Mouse (Mus musculus) liver, adult 2 months (tissue): ENCODE results near the gene Alkbh3. TPM values are rescaled to one million over a fixed set of nuclear protein-coding genes. Genes with fewer than 3 reads are reported as not detected.

Experiments used
- DNase-seq: peaks from one replicate; pipeline ENCODE4 v3.0.0-alpha.2; 2011; ENCODE audit warnings: low read depth, low spot score; ENCODE audit errors: extremely low read depth
- H3K27ac ChIP-seq: fragments of 200-500 bp; replicated peaks from 2 replicates; pipeline ENCODE4 v1.5.1; 2012; ENCODE audit warnings: low read depth, mild to moderate bottlenecking, control low read depth, inconsistent platforms, low read length; ENCODE audit not compliant: insufficient read depth
- H3K27me3 ChIP-seq: fragments of 200-500 bp; 2 replicates; pipeline ENCODE4 v1.6.1; 2012; ENCODE audit warnings: mild to moderate bottlenecking, moderate library complexity, low read length, inconsistent platforms; ENCODE audit not compliant: control insufficient read depth, insufficient read depth
- H3K36me3 ChIP-seq: fragments of 200-500 bp; 2 replicates; pipeline ENCODE4 v1.6.1; 2012; ENCODE audit warnings: low read length, inconsistent platforms; ENCODE audit not compliant: control insufficient read depth, insufficient read depth
- H3K4me1 ChIP-seq: fragments of 200-500 bp; 2 replicates; pipeline ENCODE4 v1.6.1; 2011; ENCODE audit warnings: low read length; ENCODE audit not compliant: control insufficient read depth, insufficient read depth
- H3K4me3 ChIP-seq: fragments of 200-500 bp; 2 replicates; pipeline ENCODE4 v1.5.1; 2011; ENCODE audit warnings: low read depth, mild to moderate bottlenecking, control low read depth, low read length, moderate library complexity; ENCODE audit not compliant: insufficient read depth
- H3K79me2 ChIP-seq: fragments of 200-500 bp; 2 replicates; pipeline ENCODE4 v1.6.1; 2012; ENCODE audit warnings: inconsistent platforms, mild to moderate bottlenecking, low read length, moderate library complexity; ENCODE audit not compliant: control insufficient read depth, insufficient read depth
- H3K9ac ChIP-seq: fragments of 200-500 bp; 2 replicates; pipeline ENCODE4 v1.6.1; 2012; ENCODE audit warnings: low read depth, mild to moderate bottlenecking, control low read depth, inconsistent platforms, low read length
- CTCF ChIP-seq: fragments of 200-500 bp; IDR thresholded peaks from 2 replicates; pipeline ENCODE4 v1.5.1; 2011; ENCODE audit warnings: low read depth, low read length, control low read depth
- POLR2A ChIP-seq: fragments of 200-500 bp; IDR thresholded peaks from 2 replicates; pipeline ENCODE4 v1.6.1; 2011; ENCODE audit warnings: low read length, control low read depth; ENCODE audit not compliant: insufficient read depth; ENCODE audit errors: extremely low read depth
- WGBS: fragments of 180-500 bp; shearing (Covaris S2); methylation state at CpG from one replicate; pipeline ENCODE4 v1.1.7; 2018; 5-methylcytosine and 5-hydroxymethylcytosine counted together
- polyA plus RNA-seq: library from polyadenylated mRNA; depleted of rRNA; stranded (reverse); fragments of >200 nt; gene quantifications from 2 replicates; pipeline ENCODE4 v1.2.3, GENCODE M21; 2012
- total RNA-seq: library from RNA; depleted of rRNA; stranded (reverse); fragments of >200 nt; gene quantifications from 2 replicates; pipeline ENCODE4 v1.2.3, GENCODE M21; 2014

The Alkbh3 gene
- total and polyA plus RNA-seq, 2 experiments = 24.9 to 33.6 TPM

GRCm38 (mm10) chr2:93963802-93964201, 46.8 kb downstream of the Alkbh3 start:
- no peaks in the 10 kb centered on the region; the same call in 1 of the 2 replicates for H3K4me1 ChIP-seq
- 75% methylated on average over 1 of the region's 1 CpGs for WGBS
- H3K79me2 ChIP-seq = no peaks in the 10 kb centered on the region
- DNase-seq = no peak
- H3K4me3 ChIP-seq = no peak overlapping the region
- no peak overlapping the region for H3K9ac ChIP-seq
- no peak for TF ChIP-seq POLR2A
- TF ChIP-seq CTCF = no peak
- H3K36me3 ChIP-seq = no peaks in the 10 kb centered on the region
- no peaks in the 10 kb centered on the region for H3K27me3 ChIP-seq
- no peak overlapping the region for H3K27ac ChIP-seq

GRCm38 (mm10) chr2:93961716-93962115, 48.9 kb downstream of the Alkbh3 start:
- DNase-seq = peak; percentile 32
- Histone ChIP-seq H3K4me3 (no peak overlapping the region), H3K27me3 (no peaks in the 10 kb centered on the region), H3K36me3 (no peaks in the 10 kb centered on the region), H3K79me2 (no peaks in the 10 kb centered on the region), H3K4me1 (no peaks in the 10 kb centered on the region; the same call in 1 of the 2 replicates), H3K27ac (peak overlapping the region; percentile 28), H3K9ac (no peak overlapping the region)
- TF ChIP-seq CTCF = no peak
- no peak for TF ChIP-seq POLR2A
- WGBS = 61% methylated on average over 8 of the region's 8 CpGs

- Histone ChIP-seq H3K36me3 (no peaks in the 10 kb centered on the region), H3K79me2 (no peaks in the 10 kb centered on the region), H3K9ac (no peak overlapping the region), H3K4me3 (no peak overlapping the region), H3K27me3 (peaks cover 5% of the 10 kb centered on the region; the same call in 1 of the 2 replicates), H3K27ac (no peak overlapping the region), H3K4me1 (no peaks in the 10 kb centered on the region; the same call in 1 of the 2 replicates)
- no peak for DNase-seq
- TF ChIP-seq POLR2A = no peak
- WGBS = 78% methylated on average over 8 of the region's 8 CpGs
Observed at GRCm38 (mm10) chr2:93959346-93959745, 51.3 kb downstream of the Alkbh3 start.

DNA sequence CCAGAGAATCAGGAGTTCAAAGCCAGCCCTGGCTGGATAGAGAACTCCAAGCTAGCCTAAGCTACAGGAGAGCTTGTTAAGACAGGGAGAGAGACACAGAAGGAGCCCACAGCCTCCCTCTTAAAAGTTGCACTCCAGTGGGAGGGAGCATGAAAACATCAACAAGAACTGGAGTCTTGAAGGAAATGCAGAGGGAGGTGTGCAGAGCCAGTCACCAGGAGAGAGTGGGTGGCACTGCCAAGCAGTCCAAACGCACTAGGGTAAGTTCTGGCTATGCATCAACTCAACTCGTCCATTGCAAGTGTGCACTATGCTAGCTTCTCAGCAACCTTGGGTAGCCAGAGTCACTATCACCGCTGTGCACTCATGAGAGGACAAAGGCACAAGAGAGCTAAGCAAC, 52.4 kb downstream of the Alkbh3 start:
- H3K79me2 ChIP-seq = no peaks in the 10 kb centered on the region
- TF ChIP-seq CTCF = no peak
- no peak for TF ChIP-seq POLR2A
- H3K27me3 ChIP-seq = peaks cover 6% of the 10 kb centered on the region; the same call in 1 of the 2 replicates
- H3K4me3 ChIP-seq = no peak overlapping the region
- 66% methylated on average over 3 of the region's 3 CpGs for WGBS
- no peak overlapping the region for H3K27ac ChIP-seq
- H3K9ac ChIP-seq = no peak overlapping the region
- no peak for DNase-seq
- no peaks in the 10 kb centered on the region; the same call in 1 of the 2 replicates for H3K4me1 ChIP-seq
- H3K36me3 ChIP-seq = no peaks in the 10 kb centered on the region

DNA sequence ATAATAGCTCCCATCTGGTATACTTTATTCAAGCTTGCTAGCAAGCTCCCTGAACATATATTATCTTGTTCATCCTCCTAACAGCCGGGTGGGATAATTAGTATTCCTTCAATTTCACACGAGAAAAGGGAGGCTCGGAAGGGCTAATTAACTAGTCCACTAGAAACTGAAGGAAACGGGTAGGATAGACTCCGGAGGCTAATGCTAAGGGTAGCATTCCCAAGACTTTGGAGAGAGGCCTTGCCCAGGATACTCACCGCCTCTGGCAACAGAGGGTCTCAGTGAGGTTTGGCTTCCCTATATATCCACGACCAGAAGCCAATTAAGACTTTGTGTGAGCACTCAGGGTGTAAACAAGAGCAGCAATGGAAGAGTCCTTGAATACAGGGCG, 52.8 kb downstream of the Alkbh3 start:
- H3K9ac ChIP-seq = no peak overlapping the region
- no peaks in the 10 kb centered on the region for H3K79me2 ChIP-seq
- peaks cover 6% of the 10 kb centered on the region; the same call in 1 of the 2 replicates for H3K27me3 ChIP-seq
- no peak overlapping the region for H3K27ac ChIP-seq
- H3K36me3 ChIP-seq = no peaks in the 10 kb centered on the region
- no peak for TF ChIP-seq CTCF
- no peak for TF ChIP-seq POLR2A
- no peaks in the 10 kb centered on the region; the same call in 1 of the 2 replicates for H3K4me1 ChIP-seq
- no peak overlapping the region for H3K4me3 ChIP-seq
- WGBS = 67% methylated on average over 8 of the region's 8 CpGs
- no peak for DNase-seq

GRCm38 (mm10) chr2:93956908-93957784, 53.5 kb downstream of the Alkbh3 start, which contains the start of gene Gm13889:
Gene Gm13889, minus strand, starts transcription at chr2:93957201.
- Histone ChIP-seq H3K36me3 (no peaks in the 10 kb centered on the region), H3K9ac (peak within 1 kb of the TSS; percentile 78), H3K27me3 (peaks cover 6% of the 10 kb centered on the region; the same call in 1 of the 2 replicates), H3K79me2 (no peaks in the 10 kb centered on the region), H3K27ac (peak within 1 kb of the TSS; percentile 38; the same call in 1 of the 2 replicates), H3K4me3 (peak within 1 kb of the TSS; percentile 65), H3K4me1 (no peaks in the 10 kb centered on the region; the same call in 1 of the 2 replicates)
- no peak for TF ChIP-seq CTCF
- no peak for TF ChIP-seq POLR2A
- 7% methylated on average over 61 of the region's 62 CpGs for WGBS
- no peak for DNase-seq
